Mouse (Mus musculus): Measurements from ENCODE around the gene Tmem240.

DNA sequence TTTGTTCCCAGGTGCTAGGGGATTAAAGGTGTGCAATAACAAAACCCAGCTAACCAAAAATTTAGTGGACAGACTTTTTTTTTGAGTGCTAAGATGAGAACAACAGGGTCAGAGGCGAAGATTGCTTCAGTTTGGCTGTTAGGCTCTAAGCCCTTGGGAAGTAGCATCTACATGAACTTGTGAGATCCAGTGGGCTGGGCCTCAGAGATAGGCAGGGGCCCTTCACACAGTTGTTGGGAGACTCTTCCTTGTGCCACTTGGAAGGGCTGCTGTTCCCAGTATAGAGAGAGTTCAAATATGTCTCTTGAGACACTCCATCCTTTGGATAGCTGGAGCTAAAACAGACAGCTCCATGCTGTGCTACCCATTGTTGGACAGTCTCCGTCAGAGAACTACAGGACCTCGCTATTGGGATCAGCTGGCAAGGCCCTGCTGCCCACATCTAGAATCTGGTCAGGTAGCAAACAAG, 55.5 kb downstream of the Tmem240 start, which contains the start of gene Ankrd65:
- TF ChIP-seq POLR2A (IDR thresholded peaks at IDR 0.05; ENCODE audit: borderline replicate concordance, insufficient read depth, low read length) (no peak), CTCF (IDR thresholded peaks at IDR 0.05; ENCODE audit: borderline replicate concordance, insufficient read depth, low read depth, low read length) (no peak)
